Mouse (Mus musculus): ENCODE results near the gene Foxi3. TPM values are rescaled to one million over a fixed set of nuclear protein-coding genes. Genes with fewer than 3 reads are reported as not detected.

Foxi3 gene
- total RNA-seq, 2 experiments from 2014 or later: not detected

DNA sequence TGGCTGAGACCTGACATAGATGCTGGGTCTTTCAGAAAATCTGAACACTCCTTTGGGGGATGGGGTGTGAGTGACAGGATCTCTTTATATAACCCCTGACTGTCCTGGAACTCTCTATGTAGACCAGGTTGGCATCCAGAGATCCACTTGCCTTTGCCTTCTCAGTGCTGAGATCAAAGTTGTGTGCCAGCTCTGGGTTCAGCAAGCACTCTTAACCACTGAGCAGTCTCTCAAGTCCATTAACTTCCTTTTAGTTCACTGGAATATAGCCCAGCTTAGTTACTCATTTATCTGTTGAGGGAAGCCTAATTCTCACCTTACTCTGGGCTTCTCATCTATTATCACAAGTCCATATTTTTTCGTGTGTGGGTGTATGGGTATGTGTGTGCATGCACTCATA lies 26.1 kb downstream of the Foxi3 start:
- no peak for DNase-seq
- intact Hi-C loops (cut with DNase I): no loop called here

- DNase-seq: no peak
- intact Hi-C loops (cut with DNase I): no loop called here
Observed at GRCm38 (mm10) chr6:70986683-70987082, 30.4 kb downstream of the Foxi3 start.

DNA sequence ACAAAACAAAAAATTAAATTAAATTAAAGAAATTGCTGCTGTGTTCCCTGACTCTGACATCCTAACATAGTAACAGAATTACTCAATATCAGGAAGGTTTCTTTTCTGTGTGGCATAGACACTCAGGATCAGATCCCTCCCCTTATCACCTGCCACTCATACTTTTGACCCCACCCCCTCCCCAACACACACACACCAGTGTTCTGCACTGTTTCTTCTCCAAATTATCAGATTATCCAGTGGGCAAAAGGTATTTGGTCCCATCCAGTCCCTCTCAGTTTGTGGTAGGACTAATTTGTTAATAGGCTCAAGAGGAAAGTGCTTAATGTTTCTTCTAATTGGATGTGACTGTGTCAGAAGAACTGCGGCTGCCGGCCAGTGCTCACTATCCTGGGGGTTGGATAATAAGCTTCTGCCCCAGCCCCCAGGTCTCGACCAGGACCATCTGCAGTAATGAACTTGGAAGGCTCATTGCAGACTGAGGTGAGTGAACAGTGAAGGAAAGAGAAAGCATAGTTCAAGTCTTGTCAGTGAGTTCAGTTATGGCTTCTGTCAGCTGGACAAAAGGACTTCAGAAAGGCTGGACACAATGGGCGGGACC lies 39.9 kb downstream of the Foxi3 start:
- intact Hi-C loops (cut with DNase I): no loop called here

DNA sequence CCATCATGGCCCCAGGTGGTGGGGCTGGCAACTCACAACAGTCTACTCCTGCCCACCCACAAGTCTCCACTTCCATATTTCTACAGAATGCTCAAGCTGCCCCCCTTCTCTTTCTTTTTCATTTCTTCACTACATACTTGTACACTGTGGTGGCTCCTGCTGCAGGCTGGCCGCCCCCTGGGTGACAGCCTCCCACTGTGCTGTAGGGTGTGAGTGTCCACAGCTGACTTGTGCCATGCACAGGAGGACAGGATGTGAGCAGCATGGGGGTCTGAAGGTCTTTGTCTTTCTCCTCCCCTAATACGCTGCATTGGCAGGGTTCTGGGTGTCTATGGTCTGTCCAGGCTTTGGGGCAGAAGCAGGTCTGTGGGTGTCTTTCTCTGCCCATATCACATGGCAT lies 46.3 kb downstream of the Foxi3 start:
- no peak for DNase-seq
- intact Hi-C loops (cut with DNase I): no loop called here

More for the DNA sequence above, 39.9 kb downstream of the Foxi3 start:
- DNase-seq: no peak

- intact Hi-C loops (cut with DNase I): no loop called here
- DNase-seq: no peak
Observed at GRCm38 (mm10) chr6:71004161-71004560, 47.8 kb downstream of the Foxi3 start.

Other genes with a start within 250 kb of the Foxi3 start
- 10 to 100 TPM; 11.3 to 13.3 TPM for gene Rpia, start 164.3 kb upstream of the Foxi3 start, total RNA-seq (2021)
- gene Eif2ak3, start 112.0 kb upstream of the Foxi3 start, total RNA-seq (2021): 1 to 10 TPM; 9.2 to 9.6 TPM
- gene Tex37, start 37.6 kb upstream of the Foxi3 start, total RNA-seq (2021): not detected
- gene Thnsl2, start 187.9 kb downstream of the Foxi3 start, total RNA-seq (2021): 1 to 10 TPM; 4.5 to 5.4 TPM
- gene Fabp1, start 243.3 kb downstream of the Foxi3 start, total RNA-seq (2021): not detected